Mouse (Mus musculus) embryonic facial prominence, embryonic 10.5 days (tissue): ENCODE measurements around the gene Hist2h3b. TPM values are rescaled to one million over a fixed set of nuclear protein-coding genes. Genes with fewer than 3 reads are reported as not detected.

ENCODE experiments used
- DNase-seq: peaks from one replicate; pipeline ENCODE4 v3.0.0-alpha.2; 2017; ENCODE audit warnings: low spot score
- H3K27ac ChIP-seq: fragments of 300-500 bp; sonication (generic); replicated peaks from 2 replicates; pipeline ENCODE4 v1.5.1; 2016; ENCODE audit warnings: mild to moderate bottlenecking
- H3K27me3 ChIP-seq: fragments of 300-500 bp; sonication (generic); replicated peaks from 2 replicates; pipeline ENCODE4 v1.6.1; 2016; ENCODE audit warnings: low read depth, mild to moderate bottlenecking; ENCODE audit not compliant: poor library complexity, severe bottlenecking
- H3K36me3 ChIP-seq: fragments of 300-500 bp; sonication (generic); replicated peaks from 2 replicates; pipeline ENCODE4 v1.6.1; 2016; ENCODE audit warnings: mild to moderate bottlenecking, moderate library complexity
- H3K4me1 ChIP-seq: fragments of 300-500 bp; sonication (generic); 2 replicates; pipeline ENCODE4 v1.6.1; 2016
- H3K4me3 ChIP-seq: fragments of 300-500 bp; sonication (generic); 2 replicates; pipeline ENCODE4 v1.5.1; 2016; ENCODE audit warnings: mild to moderate bottlenecking, moderate library complexity
- H3K9me3 ChIP-seq: fragments of 300-500 bp; sonication (generic); 2 replicates; pipeline ENCODE4 v1.6.1; 2016; ENCODE audit warnings: mild to moderate bottlenecking
- WGBS: fragments of 180-500 bp; shearing (Covaris S2); methylation state at CpG from one replicate; pipeline ENCODE4 v1.1.7; 2016; 5-methylcytosine and 5-hydroxymethylcytosine counted together
- microRNA-seq: library from miRNA; unstranded; fragments of <30 nt; microRNA quantifications from one replicate; pipeline ENCODE4, GENCODE M21; 2017
- polyA plus RNA-seq: library from polyadenylated mRNA; unstranded; fragments of >200 nt; fragmentation: Nextera tagmentation; extraction: Ambion mirVana; gene quantifications from 2 replicates; pipeline ENCODE4 v1.2.1, GENCODE M21; 2016

Gene Hist2h3b
- polyA plus RNA-seq, 1 experiment from 2014 or later = 44.4 TPM

GRCm38 (mm10) chr3:96299562-96299961 is 31.1 kb downstream of the Hist2h3b start:
- no peaks in the 10 kb centered on the region for H3K4me1 ChIP-seq
- no peak overlapping the region for H3K27ac ChIP-seq
- DNase-seq = no peak
- 95% methylated on average over 2 of the region's 2 CpGs for WGBS
- H3K36me3 ChIP-seq = no peaks in the 10 kb centered on the region
- no peaks in the 10 kb centered on the region for H3K9me3 ChIP-seq
- peaks cover 5% of the 10 kb centered on the region; the same call in 1 of the 2 replicates for H3K27me3 ChIP-seq
- H3K4me3 ChIP-seq = no peak overlapping the region

GRCm38 (mm10) chr3:96300706-96301529 is 32.5 kb downstream of the Hist2h3b start:
- no peaks in the 10 kb centered on the region for H3K36me3 ChIP-seq
- peaks cover 5% of the 10 kb centered on the region; the same call in 1 of the 2 replicates for H3K27me3 ChIP-seq
- no peak for DNase-seq
- H3K4me1 ChIP-seq = no peaks in the 10 kb centered on the region
- peak overlapping the region; percentile 13; the same call in 1 of the 2 replicates for H3K4me3 ChIP-seq
- WGBS = 75% methylated on average over 26 of the region's 26 CpGs
- H3K27ac ChIP-seq = no peak overlapping the region
- no peaks in the 10 kb centered on the region for H3K9me3 ChIP-seq

- H3K36me3 ChIP-seq = no peaks in the 10 kb centered on the region
- H3K4me1 ChIP-seq = no peaks in the 10 kb centered on the region
- 86% methylated on average over 5 of the region's 5 CpGs for WGBS
- no peak overlapping the region for H3K27ac ChIP-seq
- no peaks in the 10 kb centered on the region for H3K9me3 ChIP-seq
- no peak overlapping the region for H3K4me3 ChIP-seq
- H3K27me3 ChIP-seq = peaks cover 5% of the 10 kb centered on the region; the same call in 1 of the 2 replicates
- DNase-seq = no peak
Measured at GRCm38 (mm10) chr3:96302076-96302475, 33.6 kb downstream of the Hist2h3b start.

- H3K9me3 ChIP-seq = no peaks in the 10 kb centered on the region
- H3K4me1 ChIP-seq = 0 out of 2 replicates have a peak, but pooled peaks cover 2% of the 10 kb centered on the region
- no peak overlapping the region for H3K4me3 ChIP-seq
- H3K36me3 ChIP-seq = no peaks in the 10 kb centered on the region
- DNase-seq = no peak
- H3K27me3 ChIP-seq = no peaks in the 10 kb centered on the region
- WGBS = 81% methylated on average over 9 of the region's 9 CpGs
- no peak overlapping the region for H3K27ac ChIP-seq
Measured at GRCm38 (mm10) chr3:96306506-96306905, 38.1 kb downstream of the Hist2h3b start.

GRCm38 (mm10) chr3:96309441-96309840 is 41.0 kb downstream of the Hist2h3b start:
- Histone ChIP-seq H3K27me3 (no peaks in the 10 kb centered on the region), H3K9me3 (no peaks in the 10 kb centered on the region), H3K4me1 (peaks cover 9% of the 10 kb centered on the region; the same call in 1 of the 2 replicates), H3K36me3 (no peaks in the 10 kb centered on the region), H3K27ac (no peak overlapping the region), H3K4me3 (no peak overlapping the region)
- no peak for DNase-seq
- WGBS = 65% methylated on average over 3 of the region's 3 CpGs

GRCm38 (mm10) chr3:96312341-96313098 is 44.1 kb downstream of the Hist2h3b start:
- H3K27ac ChIP-seq = no peak overlapping the region
- peak; percentile 33 for DNase-seq
- peaks cover 9% of the 10 kb centered on the region; the same call in 1 of the 2 replicates for H3K4me1 ChIP-seq
- H3K4me3 ChIP-seq = no peak overlapping the region
- no peaks in the 10 kb centered on the region for H3K36me3 ChIP-seq
- no peaks in the 10 kb centered on the region for H3K27me3 ChIP-seq
- no peaks in the 10 kb centered on the region for H3K9me3 ChIP-seq
- WGBS = 69% methylated on average over 8 of the region's 8 CpGs

Small RNA genes lying within 50 kb of the gene (microRNA-seq; reads per million reads assigned to microRNA genes)
- gene Gm44492 = 1.2 reads per million
- gene Gm47311 = not detected
- not detected for gene Gm47313

Other genes with a start within 250 kb of the Hist2h3b start
- gene Vps45, start 210.2 kb upstream of the Hist2h3b start, polyA plus RNA-seq = 22.4 and 26.5 TPM in 2 replicates
- gene Otud7b, start 164.1 kb upstream of the Hist2h3b start, polyA plus RNA-seq = 20.8 and 21.7 TPM in 2 replicates
- 8.0 and 12.5 TPM in 2 replicates for gene Mtmr11, start 106.7 kb upstream of the Hist2h3b start, polyA plus RNA-seq
- gene Sf3b4, start 96.3 kb upstream of the Hist2h3b start, polyA plus RNA-seq = 299 and 302 TPM in 2 replicates
- gene Sv2a, start 87.5 kb upstream of the Hist2h3b start, polyA plus RNA-seq = 3.0 and 3.9 TPM in 2 replicates
- gene Bola1, start 48.9 kb upstream of the Hist2h3b start, polyA plus RNA-seq = 76.4 and 80.4 TPM in 2 replicates
- 0.92 and 1.4 TPM in 2 replicates for gene Hist2h2ab, start 48.8 kb upstream of the Hist2h3b start, polyA plus RNA-seq
- 11.7 and 12.5 TPM in 2 replicates for gene Hist2h2ac, start 47.8 kb upstream of the Hist2h3b start, polyA plus RNA-seq
- gene Hist2h2be, start 47.5 kb upstream of the Hist2h3b start, polyA plus RNA-seq = 6.4 and 7.8 TPM in 2 replicates
- 4.9 and 6.6 TPM in 2 replicates for gene Hist2h3c2, start 29.5 kb upstream of the Hist2h3b start, polyA plus RNA-seq
- gene Hist2h2aa2, start 28.4 kb upstream of the Hist2h3b start, polyA plus RNA-seq = 26.6 and 32.1 TPM in 2 replicates
- 4.8 and 8.6 TPM in 2 replicates for gene Hist2h2aa1, start 23.2 kb upstream of the Hist2h3b start, polyA plus RNA-seq
- gene Hist2h3c1, start 22.0 kb upstream of the Hist2h3b start, polyA plus RNA-seq = 0.52 and 0.81 TPM in 2 replicates
- 12.8 TPM in 2 replicates for gene Hist2h4, start 5.3 kb upstream of the Hist2h3b start, polyA plus RNA-seq
- 5.8 and 11.3 TPM in 2 replicates for gene Hist2h2bb, start 1.1 kb downstream of the Hist2h3b start, polyA plus RNA-seq
- gene Fcgr1, start 25.3 kb downstream of the Hist2h3b start, polyA plus RNA-seq = 1.0 and 1.3 TPM in 2 replicates
- gene BC107364, start 183.7 kb downstream of the Hist2h3b start, polyA plus RNA-seq = not detected in 2 replicates